Mouse (Mus musculus): Measurements from ENCODE around the gene Pi4ka. TPM values are rescaled to one million over a fixed set of nuclear protein-coding genes. Genes with fewer than 3 reads are reported as not detected.
"Not testable (repeated sequence)": the region's sequence is repeated elsewhere in the genome, so short reads cannot be mapped to it uniquely, and the experiment has no call there.

Pi4ka gene
- polyA plus RNA-seq, 1 experiment from 2014 or later: 64.3 TPM

DNA sequence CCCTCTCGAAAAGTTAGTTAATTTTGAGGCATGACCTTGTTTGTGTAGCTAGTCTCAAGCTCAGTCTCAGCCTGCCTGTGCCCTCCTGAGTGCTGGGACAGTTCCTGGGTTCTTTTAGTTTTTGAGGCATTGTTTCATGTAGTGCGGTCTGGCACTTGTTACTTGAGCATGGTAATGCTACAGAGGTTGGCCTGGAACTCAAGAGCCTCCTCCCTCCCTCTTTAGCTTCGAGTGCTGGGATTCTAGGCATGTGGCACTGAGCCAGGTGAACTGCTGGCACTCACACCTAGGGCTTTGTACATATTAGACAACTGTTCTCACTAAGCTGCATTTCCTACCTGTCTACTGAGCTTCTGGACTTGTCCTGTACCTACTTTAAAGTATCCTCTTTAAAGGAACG, 158.4 kb downstream of the Pi4ka start:
- no peak overlapping the region for H3K27ac ChIP-seq
- H3K4me3 ChIP-seq (ENCODE audit: inconsistent target): no peak overlapping the region
- 92% methylated on average over 4 of the region's 4 CpGs for WGBS (ENCODE audit: missing documents)
- H3K36me3 ChIP-seq (ENCODE audit: inconsistent target): no peaks in the 10 kb centered on the region
- peaks cover 25% of the 10 kb centered on the region; the same call in 1 of the 2 replicates for H3K79me2 ChIP-seq (ENCODE audit: inconsistent target)

DNA sequence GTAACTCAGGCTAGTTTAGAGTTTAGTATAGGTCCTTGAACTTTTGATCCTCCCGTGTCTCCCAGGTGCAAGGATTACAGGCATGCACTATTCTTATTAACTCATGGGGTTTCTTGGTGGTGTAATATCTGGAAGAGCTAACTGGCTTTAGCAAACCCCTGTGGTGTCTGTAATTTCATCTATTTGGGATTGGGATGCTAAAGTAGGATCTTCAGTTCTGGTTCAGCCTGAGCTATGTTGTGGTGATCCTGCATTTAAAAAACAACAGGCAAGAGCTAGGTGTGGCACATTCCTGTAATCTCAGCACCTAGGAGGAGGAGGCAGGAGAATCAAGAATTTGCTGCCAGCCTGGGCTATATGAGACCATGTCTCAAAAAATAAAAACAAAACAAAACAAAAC, 161.1 kb downstream of the Pi4ka start:
- Histone ChIP-seq H3K27ac (no peak overlapping the region), H3K36me3 (ENCODE audit: inconsistent target) (no peaks in the 10 kb centered on the region), H3K4me3 (ENCODE audit: inconsistent target) (no peak overlapping the region), H3K79me2 (ENCODE audit: inconsistent target) (peaks cover 34% of the 10 kb centered on the region; the same call in 1 of the 2 replicates)
- 100% methylated on average over 1 of the region's 1 CpGs for WGBS (ENCODE audit: missing documents)

DNA sequence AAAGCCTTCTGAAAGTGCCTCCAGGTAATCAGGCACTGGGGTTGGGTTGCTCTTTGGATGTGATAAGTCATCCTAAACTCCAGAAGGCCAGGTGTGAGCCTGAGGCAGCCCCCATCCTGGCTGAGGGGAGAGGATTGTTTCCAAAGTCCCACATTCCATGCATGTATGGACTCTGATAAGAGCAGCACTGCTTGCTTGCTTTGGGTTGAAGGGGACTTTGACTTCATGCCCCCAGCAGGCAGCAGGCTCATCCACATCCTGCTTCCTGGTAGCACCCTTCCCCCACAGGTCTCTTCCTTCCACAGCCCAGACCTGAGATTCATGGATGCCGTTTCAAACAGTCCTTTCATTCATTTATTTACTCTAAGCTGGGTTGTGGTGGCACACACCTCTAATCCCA, 162.4 kb downstream of the Pi4ka start:
- WGBS (ENCODE audit: missing documents): 60% methylated on average over 1 of the region's 1 CpGs
- no peak overlapping the region for H3K27ac ChIP-seq
- H3K79me2 ChIP-seq (ENCODE audit: inconsistent target): peaks cover 42% of the 10 kb centered on the region; the same call in 1 of the 2 replicates
- H3K4me3 ChIP-seq (ENCODE audit: inconsistent target): no peak overlapping the region
- no peaks in the 10 kb centered on the region for H3K36me3 ChIP-seq (ENCODE audit: inconsistent target)

DNA sequence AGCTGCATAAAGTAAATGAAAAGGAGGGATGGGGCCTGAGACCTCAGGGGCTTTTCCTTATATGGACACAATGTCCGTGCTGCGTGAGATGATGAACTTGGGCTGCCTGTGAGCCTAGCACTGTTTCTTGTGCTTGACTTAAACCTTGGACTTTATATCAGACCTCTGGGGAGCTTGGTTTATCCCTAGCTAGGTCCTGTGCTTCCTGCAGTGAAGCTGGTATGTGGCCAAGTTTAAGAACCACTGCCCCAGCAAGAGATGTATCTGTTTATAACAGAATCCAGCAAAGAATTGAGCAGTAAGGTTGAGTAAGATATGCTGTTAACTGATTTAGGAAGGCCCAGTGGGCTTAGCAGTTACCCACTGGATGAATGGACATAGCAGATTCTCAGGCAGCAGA, 166.7 kb downstream of the Pi4ka start:
- no peaks in the 10 kb centered on the region for H3K36me3 ChIP-seq (ENCODE audit: inconsistent target)
- H3K79me2 ChIP-seq (ENCODE audit: inconsistent target): peaks cover 80% of the 10 kb centered on the region
- no peak overlapping the region for H3K27ac ChIP-seq
- no peak overlapping the region for H3K4me3 ChIP-seq (ENCODE audit: inconsistent target)
- 88% methylated on average over 2 of the region's 2 CpGs for WGBS (ENCODE audit: missing documents)

DNA sequence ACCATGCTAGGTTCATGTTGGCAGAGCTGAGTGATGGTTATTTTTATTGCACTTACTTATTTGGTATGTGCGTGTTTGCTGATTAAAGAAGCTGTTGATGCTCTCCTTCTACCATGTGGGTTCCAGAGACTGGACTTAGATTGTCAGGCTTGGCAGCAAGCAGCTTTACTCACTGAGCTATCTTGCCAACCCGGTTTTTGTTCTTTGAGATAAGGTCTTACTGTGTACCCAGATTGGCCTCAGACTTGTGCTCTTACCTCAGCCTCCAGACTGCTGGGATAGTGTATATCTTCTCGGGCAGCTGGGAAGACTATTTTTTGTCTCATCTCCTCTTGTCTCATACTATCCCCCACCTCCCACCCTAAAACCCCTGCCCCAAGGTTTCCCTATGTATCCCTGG, 168.5 kb downstream of the Pi4ka start:
- no peaks in the 10 kb centered on the region for H3K36me3 ChIP-seq (ENCODE audit: inconsistent target)
- no peak overlapping the region for H3K4me3 ChIP-seq (ENCODE audit: inconsistent target)
- 93% methylated on average over 3 of the region's 3 CpGs for WGBS (ENCODE audit: missing documents)
- H3K79me2 ChIP-seq (ENCODE audit: inconsistent target): peaks cover 76% of the 10 kb centered on the region
- no peak overlapping the region for H3K27ac ChIP-seq

DNA sequence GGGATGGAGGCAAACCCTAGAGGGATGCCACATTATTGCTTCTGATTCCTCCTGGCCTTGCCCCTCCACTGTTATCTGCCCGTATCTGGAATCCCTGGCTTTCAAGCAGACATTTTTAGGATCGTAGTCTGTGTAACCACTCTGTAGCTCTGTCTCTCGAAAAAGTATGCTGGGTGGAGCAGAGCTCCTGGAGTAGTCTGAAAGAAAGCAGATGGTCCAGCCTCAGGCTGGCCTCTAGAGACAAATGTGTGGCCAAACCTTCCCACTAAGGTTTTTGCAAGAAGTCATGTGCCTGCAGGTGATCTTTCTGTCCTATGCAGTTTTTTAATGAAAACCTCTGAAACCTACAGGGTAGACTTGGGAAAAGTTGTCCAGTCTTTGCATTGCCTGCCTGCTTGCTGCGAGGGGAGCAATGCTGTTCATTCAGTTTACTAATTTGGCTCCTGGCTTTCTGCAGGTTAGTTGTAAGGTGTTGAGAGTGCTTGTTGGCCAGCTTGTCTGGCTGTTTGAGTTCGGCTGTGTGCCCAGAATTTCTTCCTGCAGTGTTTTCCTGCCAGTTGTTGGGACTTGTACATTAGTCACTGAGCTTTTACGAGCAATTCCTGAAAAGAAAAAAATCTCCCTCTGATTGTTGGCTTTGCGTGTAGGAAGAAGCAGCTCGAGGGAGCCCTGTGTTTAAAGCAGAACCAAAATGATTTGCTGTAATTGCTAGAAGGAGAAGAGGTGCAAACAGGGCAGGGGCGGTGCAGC, 171.0 kb downstream of the Pi4ka start:
- WGBS (ENCODE audit: missing documents): 82% methylated on average over 9 of the region's 9 CpGs

DNA sequence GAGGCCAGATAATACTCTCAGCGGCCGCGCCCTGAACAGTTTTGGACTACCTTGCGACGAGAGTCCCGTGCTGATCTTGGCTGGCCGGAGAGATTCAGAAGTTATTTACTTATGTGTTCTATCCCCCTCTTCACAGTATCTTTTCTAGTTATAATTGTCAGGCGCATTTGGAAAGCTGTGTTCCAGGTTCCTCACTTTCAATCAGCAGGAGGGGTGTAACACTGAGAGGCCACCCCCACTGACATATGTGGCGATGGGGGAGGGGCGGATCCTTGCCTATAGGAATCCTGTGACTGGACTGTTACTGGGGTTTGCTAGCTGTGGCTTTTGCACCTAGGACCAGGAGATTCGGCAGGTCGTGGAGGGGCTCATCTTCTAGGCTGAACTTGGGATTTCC, 171.6 kb downstream of the Pi4ka start:
- H3K27ac ChIP-seq: no peak overlapping the region

More for the DNA sequence above, 171.0 kb downstream of the Pi4ka start:
- H3K79me2 ChIP-seq (ENCODE audit: inconsistent target): peaks cover 61% of the 10 kb centered on the region
- no peak overlapping the region for H3K27ac ChIP-seq
- no peaks in the 10 kb centered on the region for H3K36me3 ChIP-seq (ENCODE audit: inconsistent target)
- no peak overlapping the region for H3K4me3 ChIP-seq (ENCODE audit: inconsistent target)

DNA sequence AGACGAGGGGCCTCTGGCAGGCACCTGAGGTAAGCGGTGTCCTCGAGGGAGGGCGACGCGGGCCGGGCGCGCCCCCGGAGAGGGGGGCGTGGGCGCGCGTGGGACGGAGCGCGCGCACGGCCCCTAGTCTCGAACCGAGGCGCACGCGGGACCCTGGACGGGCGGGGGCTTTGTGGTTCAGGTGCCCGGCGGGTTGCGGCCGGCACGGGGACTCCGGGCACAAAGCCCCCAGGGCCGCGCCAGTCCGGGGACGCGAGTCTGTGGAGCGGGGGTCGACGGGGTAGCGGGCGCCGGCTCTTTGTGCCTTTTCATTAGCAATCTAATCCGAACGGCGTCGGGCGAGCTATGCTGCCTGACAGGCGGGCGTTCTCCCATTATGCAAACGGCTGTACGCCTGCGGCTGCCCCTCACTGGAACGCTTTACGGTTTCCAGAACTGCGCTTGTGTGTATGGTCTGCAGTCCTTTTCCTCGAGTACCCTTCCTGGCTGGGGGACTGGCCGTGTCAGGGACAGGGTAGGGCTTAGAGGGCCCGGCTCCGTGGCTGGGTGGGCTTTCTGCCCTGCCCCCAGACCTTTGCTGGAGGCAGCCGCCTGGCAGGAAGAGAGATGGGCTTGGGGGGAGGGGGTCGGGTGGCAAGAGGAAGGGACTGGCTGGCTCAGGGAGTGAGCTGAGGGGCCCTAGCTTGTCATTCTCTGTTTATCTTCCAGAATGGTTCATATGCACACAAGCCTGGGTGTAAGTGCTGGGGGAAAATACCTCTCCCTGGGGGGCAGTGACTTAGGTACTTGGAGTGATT, 172.2 kb downstream of the Pi4ka start:
- under 1% methylated on average over 30 of the region's 62 CpGs for WGBS (ENCODE audit: missing documents)
- Histone ChIP-seq H3K36me3 (ENCODE audit: inconsistent target) (no peaks in the 10 kb centered on the region), H3K27ac (no peak overlapping the region)

More for the DNA sequence above, 171.6 kb downstream of the Pi4ka start:
- no peaks in the 10 kb centered on the region for H3K36me3 ChIP-seq (ENCODE audit: inconsistent target)
- peak overlapping the region; percentile 64 for H3K4me3 ChIP-seq (ENCODE audit: inconsistent target)
- peaks cover 55% of the 10 kb centered on the region for H3K79me2 ChIP-seq (ENCODE audit: inconsistent target)
- WGBS (ENCODE audit: missing documents): 15% methylated on average over 12 of the region's 12 CpGs

DNA sequence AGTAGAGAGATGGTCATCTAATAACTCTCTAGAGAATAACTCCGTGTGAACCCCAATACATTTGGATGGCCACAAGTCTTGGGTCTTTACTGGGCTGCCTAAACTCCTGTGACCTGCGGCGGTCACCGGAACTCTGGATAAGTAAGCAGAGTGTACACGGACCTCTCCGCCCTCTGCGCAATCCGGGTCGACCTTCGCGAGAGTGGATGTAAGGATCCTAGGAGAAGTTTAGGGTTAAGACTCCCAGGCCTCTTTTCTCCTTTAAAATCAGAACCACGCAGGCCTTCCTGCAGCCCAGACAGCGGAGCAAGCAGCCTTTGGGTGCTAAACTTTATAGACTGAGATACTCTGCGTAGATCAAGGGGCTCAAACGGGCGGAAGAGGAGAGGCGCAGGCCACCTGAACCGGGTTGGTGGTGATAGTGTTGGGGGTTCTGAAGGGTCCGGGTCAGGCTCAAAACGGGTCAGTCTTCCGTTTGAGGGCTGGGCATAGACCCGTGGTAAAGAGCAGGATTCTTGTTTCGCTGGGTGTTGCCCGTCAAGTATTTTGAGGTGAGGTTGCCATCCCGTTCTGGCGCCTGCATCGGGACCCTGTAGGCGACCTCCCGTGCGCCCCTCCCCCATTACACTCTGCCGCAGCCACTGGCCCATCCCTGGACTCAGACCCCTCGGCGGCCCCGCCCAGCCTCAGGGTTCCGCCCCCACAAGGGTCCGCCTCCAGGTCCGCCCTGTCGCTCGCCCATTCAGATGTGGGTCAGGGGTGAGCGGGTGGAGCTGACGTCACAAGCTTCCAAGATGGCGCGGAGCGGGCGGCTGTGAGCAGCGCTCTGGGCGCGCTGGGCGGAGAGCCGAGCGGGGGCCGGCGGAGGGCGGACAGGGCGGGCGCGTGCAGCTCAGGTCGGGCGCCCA, 173.1 kb downstream of the Pi4ka start, which contains the start of gene Hic2:
Gene Hic2, plus strand, starts transcription at position 779 of the 908 bp plus-strand sequence.
- Histone ChIP-seq H3K4me3 (ENCODE audit: inconsistent target) (peak within 1 kb of the TSS; percentile 64), H3K36me3 (ENCODE audit: inconsistent target) (no peaks in the 10 kb centered on the region), H3K27ac (no peak within 1 kb of the TSS), H3K79me2 (ENCODE audit: inconsistent target) (peaks cover 41% of the 10 kb centered on the region)
- 9% methylated on average over 55 of the region's 59 CpGs for WGBS (ENCODE audit: missing documents)

More for the DNA sequence above, 172.2 kb downstream of the Pi4ka start:
- Histone ChIP-seq H3K79me2 (ENCODE audit: inconsistent target) (peaks cover 50% of the 10 kb centered on the region), H3K4me3 (ENCODE audit: inconsistent target) (peak overlapping the region; percentile 64)

DNA sequence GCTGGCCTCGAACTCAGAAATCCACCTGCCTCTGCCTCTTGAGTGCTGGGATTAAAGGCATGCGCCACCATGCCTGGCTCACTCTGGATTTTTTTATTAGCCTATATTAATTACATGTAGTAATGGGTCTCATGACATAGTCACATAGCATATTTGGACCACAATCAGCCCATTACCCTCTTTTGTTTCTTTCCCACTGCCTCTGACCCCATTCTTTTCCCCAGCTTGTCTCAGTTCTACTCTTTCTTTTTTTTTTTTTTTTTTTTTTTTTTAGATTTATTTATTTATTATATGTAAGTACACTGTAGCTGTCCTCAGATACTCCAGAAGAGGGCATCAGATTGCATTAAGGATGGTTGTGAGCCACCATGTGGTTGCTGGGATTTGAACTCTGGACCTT, 174.6 kb downstream of the Pi4ka start:
- peaks cover 27% of the 10 kb centered on the region for H3K79me2 ChIP-seq (ENCODE audit: inconsistent target)
- H3K27ac ChIP-seq; H3K36me3 ChIP-seq (ENCODE audit: inconsistent target); H3K4me3 ChIP-seq (ENCODE audit: inconsistent target): not testable (repeated sequence)
- WGBS (ENCODE audit: missing documents): 100% methylated on average over 1 of the region's 2 CpGs

Other genes starting within 250 kb of the Pi4ka start
- 216 to 529 TPM (median 268 TPM) in 3 replicates for gene Ube2l3, start 203.7 kb downstream of the Pi4ka start, polyA plus RNA-seq (2018)
- gene Rimbp3, start 197.7 kb downstream of the Pi4ka start, polyA plus RNA-seq (2018): not detected in 3 replicates
- gene Hic2, start 172.7 kb downstream of the Pi4ka start, polyA plus RNA-seq (2018): 1.1 to 1.4 TPM (median 1.4 TPM) in 3 replicates
- 2.2 to 2.7 TPM (median 2.2 TPM) in 3 replicates for gene Tmem191c, start 130.2 kb downstream of the Pi4ka start, polyA plus RNA-seq (2018)
- gene Serpind1, start 74.9 kb downstream of the Pi4ka start, polyA plus RNA-seq (2018): not detected in 3 replicates
- gene Snap29, start 328 bp downstream of the Pi4ka start, polyA plus RNA-seq (2018): 51.2 to 107 TPM (median 60.8 TPM) in 3 replicates
- 19.6 to 25.1 TPM (median 24.7 TPM) in 3 replicates for gene Crkl, start 45.7 kb upstream of the Pi4ka start, polyA plus RNA-seq (2018)
- not detected in 3 replicates for gene Aifm3, start 83.3 kb upstream of the Pi4ka start, polyA plus RNA-seq (2018)
- gene Lztr1, start 102.4 kb upstream of the Pi4ka start, polyA plus RNA-seq (2018): 23.8 to 33.8 TPM (median 28.9 TPM) in 3 replicates
- gene Thap7, start 124.8 kb upstream of the Pi4ka start, polyA plus RNA-seq (2018): 23.9 to 29.0 TPM (median 28.7 TPM) in 3 replicates
- gene Lrrc74b, start 154.9 kb upstream of the Pi4ka start, polyA plus RNA-seq (2018): not detected in 3 replicates
- gene P2rx6, start 155.6 kb upstream of the Pi4ka start, polyA plus RNA-seq (2018): 0.20 to 0.42 TPM (median 0.41 TPM) in 3 replicates
- gene Slc7a4, start 176.9 kb upstream of the Pi4ka start, polyA plus RNA-seq (2018): 0.69 to 3.7 TPM (median 1.4 TPM) in 3 replicates
- 14.6 to 28.0 TPM (median 20.8 TPM) in 3 replicates for gene Smpd4, start 213.0 kb upstream of the Pi4ka start, polyA plus RNA-seq (2018)
- 0.29 to 0.44 TPM in 2 of 3 replicates, not detected in the other for gene Ccdc74a, start 240.2 kb upstream of the Pi4ka start, polyA plus RNA-seq (2018)